Mouse (Mus musculus): ENCODE data around the gene Ngef.

- TF ChIP-seq CTCF (IDR thresholded peaks at IDR 0.05): no peak
- TF ChIP-seq EP300 (IDR thresholded peaks at IDR 0.05): no peak
Measured at GRCm38 (mm10) chr1:87553586-87553985, 20.1 kb downstream of the Ngef start.
